Mouse (Mus musculus): ENCODE measurements around the gene Ankrd44. TPM values are rescaled to one million over a fixed set of nuclear protein-coding genes. Genes with fewer than 3 reads are reported as not detected.

Gene Ankrd44
- total RNA-seq, 2 experiments from 2014 or later = 19.7 to 21.7 TPM

GRCm38 (mm10) chr1:54744171-54744570 is 182.0 kb downstream of the Ankrd44 start:
- intact Hi-C loops (cut with DNase I) = no loop called here
- no peak for DNase-seq (ENCODE audit: low spot score in 2 of 2)

GRCm38 (mm10) chr1:54743072-54743471 is 183.1 kb downstream of the Ankrd44 start:
- no peak for DNase-seq (ENCODE audit: low spot score in 2 of 2)
- intact Hi-C loops (cut with DNase I) = no loop called here

GRCm38 (mm10) chr1:54740936-54741335 is 185.3 kb downstream of the Ankrd44 start:
- intact Hi-C loops (cut with DNase I) = no loop called here
- DNase-seq (ENCODE audit: low spot score in 2 of 2) = no peak

- intact Hi-C loops (cut with DNase I) = no loop called here
- DNase-seq (ENCODE audit: low spot score in 2 of 2) = no peak
These were observed 188.7 kb downstream of the Ankrd44 start for GRCm38 (mm10) chr1:54737472-54737871.

GRCm38 (mm10) chr1:54734917-54735664 is 191.1 kb downstream of the Ankrd44 start:
- peak in 1 of 2 experiments; percentile 13 for DNase-seq (ENCODE audit: low spot score in 2 of 2)
- intact Hi-C loops (cut with DNase I) = no loop called here

GRCm38 (mm10) chr1:54729316-54729715 is 196.9 kb downstream of the Ankrd44 start:
- intact Hi-C loops (cut with DNase I) = no loop called here
- no peak for DNase-seq (ENCODE audit: low spot score in 2 of 2)

- intact Hi-C loops (cut with DNase I) = no loop called here
- no peak for DNase-seq (ENCODE audit: low spot score in 2 of 2)
These were observed 199.6 kb downstream of the Ankrd44 start for GRCm38 (mm10) chr1:54726555-54726954.

GRCm38 (mm10) chr1:54716921-54717320 is 209.3 kb downstream of the Ankrd44 start:
- intact Hi-C loops (cut with DNase I) = no loop called here
- peak; percentile 43 to 56 for DNase-seq (ENCODE audit: low spot score in 2 of 2)

- intact Hi-C loops (cut with DNase I) = no loop called here
- no peak for DNase-seq (ENCODE audit: low spot score in 2 of 2)
These were observed 211.0 kb downstream of the Ankrd44 start for GRCm38 (mm10) chr1:54715061-54715760.

- peak in 1 of 2 experiments; percentile 19 for DNase-seq (ENCODE audit: low spot score in 2 of 2)
- intact Hi-C loops (cut with DNase I) = no loop called here
These were observed 212.7 kb downstream of the Ankrd44 start for GRCm38 (mm10) chr1:54713231-54714173.

- intact Hi-C loops (cut with DNase I) = no loop called here
- no peak for DNase-seq (ENCODE audit: low spot score in 2 of 2)
These were observed 214.6 kb downstream of the Ankrd44 start for GRCm38 (mm10) chr1:54711568-54711967.

GRCm38 (mm10) chr1:54710550-54710949 is 215.6 kb downstream of the Ankrd44 start:
- intact Hi-C loops (cut with DNase I) = no loop called here
- DNase-seq (ENCODE audit: low spot score in 2 of 2) = no peak

- DNase-seq (ENCODE audit: low spot score in 2 of 2) = no peak
- intact Hi-C loops (cut with DNase I) = no loop called here
These were observed 218.2 kb downstream of the Ankrd44 start for GRCm38 (mm10) chr1:54707888-54708565.

GRCm38 (mm10) chr1:54707036-54707887 is 218.9 kb downstream of the Ankrd44 start:
- intact Hi-C loops (cut with DNase I) = no loop called here
- DNase-seq (ENCODE audit: low spot score in 2 of 2) = no peak

GRCm38 (mm10) chr1:54706621-54707020 is 219.6 kb downstream of the Ankrd44 start:
- DNase-seq (ENCODE audit: low spot score in 2 of 2) = no peak
- intact Hi-C loops (cut with DNase I) = no loop called here

GRCm38 (mm10) chr1:54703466-54703865 is 222.7 kb downstream of the Ankrd44 start:
- intact Hi-C loops (cut with DNase I) = no loop called here

GRCm38 (mm10) chr1:54702918-54703317 is 223.3 kb downstream of the Ankrd44 start:
- no peak for DNase-seq (ENCODE audit: low spot score in 2 of 2)
- intact Hi-C loops (cut with DNase I) = no loop called here

More at GRCm38 (mm10) chr1:54703466-54703865, 222.7 kb downstream of the Ankrd44 start:
- no peak for DNase-seq (ENCODE audit: low spot score in 2 of 2)

- intact Hi-C loops (cut with DNase I) = no loop called here
- DNase-seq (ENCODE audit: low spot score in 2 of 2) = no peak
These were observed 230.8 kb downstream of the Ankrd44 start for GRCm38 (mm10) chr1:54695396-54695795.

Measured in left cerebral cortex, postnatal 36 days (tissue).